Mouse (Mus musculus) testis, adult 2 months (tissue): ENCODE results near the gene Tango6. TPM values are rescaled to one million over a fixed set of nuclear protein-coding genes. Genes with fewer than 3 reads are reported as not detected.
"Not testable (repeated sequence)": the region's sequence is repeated elsewhere in the genome, so short reads cannot be mapped to it uniquely, and the experiment has no call there.

Experiments used
- H3K27ac ChIP-seq: fragments of 200-500 bp; 2 replicates; pipeline ENCODE4 v1.5.1; 2012; ENCODE audit warnings: low read depth, low read length; ENCODE audit not compliant: control insufficient read depth, insufficient read depth
- H3K27me3 ChIP-seq: fragments of 200-500 bp; 2 replicates; pipeline ENCODE4 v1.6.1; 2012; ENCODE audit warnings: mild to moderate bottlenecking, low read length, moderate library complexity; ENCODE audit not compliant: control insufficient read depth, insufficient read depth
- H3K36me3 ChIP-seq: fragments of 200-500 bp; 2 replicates; pipeline ENCODE4 v1.6.1; 2012; ENCODE audit warnings: mild to moderate bottlenecking, low read length; ENCODE audit not compliant: control insufficient read depth, insufficient read depth
- H3K4me1 ChIP-seq: fragments of 200-500 bp; 2 replicates; pipeline ENCODE4 v1.6.1; 2012; ENCODE audit warnings: low read length; ENCODE audit not compliant: control insufficient read depth, insufficient read depth
- H3K4me3 ChIP-seq: fragments of 200-500 bp; 2 replicates; pipeline ENCODE4 v1.5.1; 2012; ENCODE audit warnings: low read depth, mild to moderate bottlenecking, low read length, moderate library complexity, mixed read lengths; ENCODE audit not compliant: control insufficient read depth
- CTCF ChIP-seq: fragments of 200-500 bp; IDR thresholded peaks from 2 replicates; pipeline ENCODE4 v1.5.1; 2012; ENCODE audit warnings: low read depth, mild to moderate bottlenecking, inconsistent platforms, low read length, moderate library complexity; ENCODE audit not compliant: control insufficient read depth, insufficient read depth, insufficient replicate concordance
- POLR2A ChIP-seq: fragments of 200-500 bp; IDR thresholded peaks from 2 replicates; pipeline ENCODE4 v1.6.1; 2012; ENCODE audit warnings: low read depth, mild to moderate bottlenecking, inconsistent platforms, low read length, moderate library complexity; ENCODE audit not compliant: control insufficient read depth
- polyA plus RNA-seq: library from polyadenylated mRNA; depleted of rRNA; stranded (reverse); fragments of >200 nt; gene quantifications from 2 replicates; pipeline ENCODE4 v1.2.3, GENCODE M21; 2012

Tango6 gene
- polyA plus RNA-seq, 1 experiment = 3.3 TPM

GRCm38 (mm10) chr8:106880121-106880707 lies 197.3 kb downstream of the Tango6 start:
- TF ChIP-seq CTCF (no peak), POLR2A (no peak)
- Histone ChIP-seq H3K4me1 (no peaks in the 10 kb centered on the region; the same call in 1 of the 2 replicates), H3K4me3 (no peak overlapping the region), H3K27ac (no peak overlapping the region), H3K36me3 (peaks cover 2% of the 10 kb centered on the region), H3K27me3 (no peaks in the 10 kb centered on the region)

GRCm38 (mm10) chr8:106884094-106884493 lies 201.2 kb downstream of the Tango6 start:
- H3K27me3 ChIP-seq, H3K4me1 ChIP-seq, H3K27ac ChIP-seq, H3K36me3 ChIP-seq, H3K4me3 ChIP-seq: not testable (repeated sequence)

GRCm38 (mm10) chr8:106884826-106885400 lies 202.0 kb downstream of the Tango6 start:
- H3K36me3 ChIP-seq, H3K27ac ChIP-seq, H3K4me1 ChIP-seq, H3K4me3 ChIP-seq, H3K27me3 ChIP-seq: not testable (repeated sequence)

- H3K27ac ChIP-seq = no peak overlapping the region
These were observed 204.7 kb downstream of the Tango6 start for GRCm38 (mm10) chr8:106887336-106888189.

GRCm38 (mm10) chr8:106888803-106889202 lies 205.9 kb downstream of the Tango6 start:
- Histone ChIP-seq H3K27me3 (no peaks in the 10 kb centered on the region), H3K36me3 (peaks cover 2% of the 10 kb centered on the region)
- TF ChIP-seq CTCF = no peak
- TF ChIP-seq POLR2A = no peak

More at GRCm38 (mm10) chr8:106887336-106888189, 204.7 kb downstream of the Tango6 start:
- Histone ChIP-seq H3K4me1 (peaks cover 2% of the 10 kb centered on the region; the same call in 1 of the 2 replicates), H3K36me3 (peaks cover 3% of the 10 kb centered on the region), H3K27me3 (no peaks in the 10 kb centered on the region), H3K4me3 (no peak overlapping the region)
- TF ChIP-seq CTCF (peak; percentile 7; the same call in 1 of the 2 replicates), POLR2A (no peak)

GRCm38 (mm10) chr8:106892210-106892805 lies 209.4 kb downstream of the Tango6 start:
- TF ChIP-seq POLR2A (no peak), CTCF (no peak)
- peak overlapping the region; percentile 93 for H3K27ac ChIP-seq
- H3K36me3 ChIP-seq = 0 out of 2 replicates have a peak, but pooled peaks cover 2% of the 10 kb centered on the region
- peak overlapping the region; percentile 100 for H3K4me3 ChIP-seq
- H3K4me1 ChIP-seq = peaks cover 6% of the 10 kb centered on the region
- no peaks in the 10 kb centered on the region for H3K27me3 ChIP-seq

More at GRCm38 (mm10) chr8:106888803-106889202, 205.9 kb downstream of the Tango6 start:
- Histone ChIP-seq H3K4me1 (peaks cover 2% of the 10 kb centered on the region), H3K27ac (no peak overlapping the region), H3K4me3 (no peak overlapping the region)

GRCm38 (mm10) chr8:106892806-106893451 lies 210.1 kb downstream of the Tango6 start:
- Histone ChIP-seq H3K27ac (peak overlapping the region; percentile 93), H3K36me3 (0 out of 2 replicates have a peak, but pooled peaks cover 2% of the 10 kb centered on the region)
- TF ChIP-seq CTCF = no peak
- no peak for TF ChIP-seq POLR2A

More at GRCm38 (mm10) chr8:106892806-106893451, 210.1 kb downstream of the Tango6 start:
- Histone ChIP-seq H3K4me1 (peaks cover 6% of the 10 kb centered on the region), H3K27me3 (no peaks in the 10 kb centered on the region), H3K4me3 (peak overlapping the region; percentile 100)
